Mouse (Mus musculus) brain, embryonic 14.5 days (tissue): ENCODE results near the gene Zdhhc5.

Experiments used
- CTCF ChIP-seq: fragments of 200-500 bp; IDR thresholded peaks from 2 replicates; pipeline ENCODE4 v1.5.1; 2012; ENCODE audit warnings: inconsistent platforms, mild to moderate bottlenecking, moderate library complexity, borderline replicate concordance; ENCODE audit not compliant: insufficient read depth, insufficient read length; ENCODE audit errors: extremely low read depth
- POLR2A ChIP-seq: fragments of 200-500 bp; IDR thresholded peaks from 2 replicates; pipeline ENCODE4 v1.6.1; 2012; ENCODE audit warnings: mild to moderate bottlenecking, inconsistent platforms, borderline replicate concordance; ENCODE audit not compliant: poor library complexity, insufficient read depth, insufficient read length, severe bottlenecking; ENCODE audit errors: extremely low read depth

DNA sequence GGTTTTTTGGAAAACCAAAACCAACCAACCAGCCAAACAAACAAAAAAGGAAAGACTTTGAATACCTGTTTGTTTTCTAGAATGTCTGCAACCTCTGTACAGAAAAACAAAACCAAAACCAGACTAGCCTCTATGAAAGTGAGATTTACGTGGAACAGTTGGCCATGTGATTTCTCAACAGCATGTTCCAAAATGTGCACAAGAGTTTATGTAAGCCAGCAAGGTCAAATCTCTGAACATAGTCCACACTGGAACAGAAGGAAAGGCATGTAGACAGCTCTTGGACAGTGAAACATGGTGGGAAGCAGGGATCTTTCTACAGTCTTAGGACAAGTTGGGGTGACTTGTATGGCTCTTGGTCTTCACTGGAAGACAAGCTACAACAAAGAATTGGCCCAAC is 46.9 kb upstream of the Zdhhc5 start:
- TF ChIP-seq POLR2A (no peak), CTCF (no peak)
